Mouse (Mus musculus): ENCODE results near the gene Cacna1d. TPM values are rescaled to one million over a fixed set of nuclear protein-coding genes. Genes with fewer than 3 reads are reported as not detected.

Cacna1d gene
- polyA plus RNA-seq, 1 experiment from 2014 or later: 4.5 TPM

DNA sequence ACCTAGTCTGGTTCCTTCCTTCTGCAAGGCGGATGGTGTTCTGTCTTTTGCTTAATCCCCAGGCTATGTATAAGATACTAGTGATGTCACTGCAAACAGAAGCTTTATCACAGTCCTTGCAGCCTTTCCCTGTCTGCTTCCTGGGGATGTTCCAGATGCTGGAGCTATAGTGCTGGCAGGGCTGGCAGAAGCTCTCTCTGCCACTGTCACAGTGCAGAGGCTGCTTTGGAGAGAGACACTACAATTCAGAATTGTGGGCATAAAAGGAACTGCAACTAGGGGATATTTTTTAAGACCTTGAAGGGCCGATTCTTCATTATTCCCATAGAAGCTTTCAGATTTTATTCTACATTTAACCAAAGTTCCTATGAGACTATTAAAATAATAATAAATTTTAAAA is 274.1 kb downstream of the Cacna1d start:
- Histone ChIP-seq H3K36me3 (no peaks in the 10 kb centered on the region), H3K9me3 (replicated peaks) (no peaks in the 10 kb centered on the region), H3K4me2 (replicated peaks) (no peak overlapping the region), H3K9ac (no peak overlapping the region), H3K4me3 (no peak overlapping the region), H3K4me1 (no peaks in the 10 kb centered on the region), H3K27ac (no peak overlapping the region), H3K27me3 (no peaks in the 10 kb centered on the region)
- WGBS: 78% methylated on average over 2 of the region's 2 CpGs
- ATAC-seq (ENCODE audit: low FRiP score): no peak

DNA sequence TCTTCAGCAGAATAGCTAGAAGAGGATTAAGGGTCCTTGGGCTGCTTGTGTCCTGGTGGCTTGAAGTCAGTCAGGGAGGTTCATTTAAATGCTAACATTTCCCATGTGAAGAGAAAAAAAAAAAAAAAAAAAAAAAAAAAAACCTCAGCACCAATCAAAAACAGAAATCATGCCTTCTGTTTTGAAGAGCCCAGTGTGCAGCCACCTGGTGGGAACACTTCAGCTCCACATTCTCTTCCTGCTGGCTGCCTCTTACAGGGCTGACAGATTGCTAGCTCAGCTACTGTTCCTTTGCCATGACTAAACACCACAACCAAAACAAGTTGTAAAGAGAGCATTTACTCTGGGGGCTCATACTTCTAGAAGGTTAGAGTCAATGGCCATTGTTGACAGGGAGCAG is 283.1 kb downstream of the Cacna1d start:
- Histone ChIP-seq H3K9ac (no peak overlapping the region), H3K4me1 (no peaks in the 10 kb centered on the region)

DNA sequence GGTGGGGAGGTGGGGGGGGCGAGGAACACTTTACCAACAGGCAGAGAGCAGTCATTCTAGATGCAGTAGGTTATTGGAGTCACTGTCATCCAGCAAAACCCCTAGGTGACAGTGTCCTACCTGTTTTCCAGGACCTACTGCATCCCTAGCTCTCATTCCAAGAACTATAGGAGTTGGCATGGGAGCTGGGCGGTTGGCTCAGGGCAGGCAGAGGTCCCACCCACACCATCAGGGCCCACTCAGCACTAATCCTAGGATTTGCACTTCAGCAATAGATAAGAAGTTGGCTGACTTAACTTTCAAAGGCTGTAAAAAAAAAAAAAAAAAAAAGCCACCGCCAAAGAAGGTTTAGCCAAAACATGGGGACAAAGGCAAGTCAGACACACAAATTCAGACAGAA is 285.4 kb downstream of the Cacna1d start:
- WGBS: 63% methylated on average over 3 of the region's 3 CpGs
- Histone ChIP-seq H3K4me2 (replicated peaks) (no peak overlapping the region), H3K9ac (no peak overlapping the region), H3K27ac (no peak overlapping the region), H3K36me3 (no peaks in the 10 kb centered on the region), H3K4me1 (no peaks in the 10 kb centered on the region), H3K4me3 (no peak overlapping the region), H3K9me3 (replicated peaks) (no peaks in the 10 kb centered on the region), H3K27me3 (no peaks in the 10 kb centered on the region)
- no peak for ATAC-seq (ENCODE audit: low FRiP score)

More for the DNA sequence above, 283.1 kb downstream of the Cacna1d start:
- Histone ChIP-seq H3K27ac (no peak overlapping the region), H3K36me3 (no peaks in the 10 kb centered on the region), H3K9me3 (replicated peaks) (no peaks in the 10 kb centered on the region), H3K4me3 (no peak overlapping the region), H3K27me3 (no peaks in the 10 kb centered on the region), H3K4me2 (replicated peaks) (no peak overlapping the region)
- no peak for ATAC-seq (ENCODE audit: low FRiP score)

DNA sequence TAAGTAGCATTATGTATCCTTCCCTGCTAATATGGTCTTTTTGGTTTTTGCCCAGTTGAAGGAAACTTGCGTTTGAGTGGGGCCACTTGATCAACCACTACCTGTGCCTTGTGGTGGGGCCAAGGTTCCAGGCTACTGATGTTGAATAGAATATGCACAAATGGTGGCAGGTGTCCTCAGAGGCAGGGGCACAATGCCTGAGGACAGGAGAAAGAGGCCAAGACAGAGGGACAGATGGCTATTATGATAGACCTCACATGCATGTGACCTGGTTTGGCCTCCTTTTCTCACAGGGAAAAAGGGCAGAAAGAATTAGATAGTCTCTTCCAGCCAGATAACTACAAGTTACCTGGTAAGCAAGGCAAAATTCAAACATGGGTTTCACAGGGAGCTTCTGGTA is 286.7 kb downstream of the Cacna1d start:
- no peak overlapping the region for H3K4me2 ChIP-seq (replicated peaks)
- no peak overlapping the region for H3K9ac ChIP-seq
- H3K27ac ChIP-seq: no peak overlapping the region
- H3K36me3 ChIP-seq: no peaks in the 10 kb centered on the region
- no peaks in the 10 kb centered on the region for H3K4me1 ChIP-seq
- no peaks in the 10 kb centered on the region for H3K9me3 ChIP-seq (replicated peaks)
- H3K4me3 ChIP-seq: no peak overlapping the region
- H3K27me3 ChIP-seq: no peaks in the 10 kb centered on the region
- no peak for ATAC-seq (ENCODE audit: low FRiP score)
- WGBS: 98% methylated on average over 1 of the region's 1 CpGs

DNA sequence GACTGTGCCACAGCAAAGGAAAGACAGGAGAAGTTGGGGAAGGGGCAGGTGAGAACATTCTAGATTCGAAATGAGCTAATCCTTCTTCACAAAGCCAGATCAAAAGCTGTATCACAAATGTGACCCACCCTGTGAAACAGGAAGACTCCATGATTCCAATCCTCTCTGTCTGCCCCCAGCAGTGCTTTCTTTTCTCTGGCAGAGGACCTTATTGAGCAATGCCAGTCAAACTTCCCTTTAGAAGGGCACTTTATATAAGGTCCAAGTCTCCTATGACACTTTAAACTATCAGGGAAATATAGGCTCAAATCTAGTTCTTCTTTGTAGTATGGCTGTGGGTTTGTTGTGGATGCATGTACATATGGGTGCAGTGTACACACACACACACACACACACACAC is 290.9 kb downstream of the Cacna1d start:
- no peak overlapping the region for H3K4me3 ChIP-seq
- H3K4me1 ChIP-seq: no peaks in the 10 kb centered on the region
- no peaks in the 10 kb centered on the region for H3K36me3 ChIP-seq
- no peak overlapping the region for H3K27ac ChIP-seq
- 96% methylated on average over 1 of the region's 1 CpGs for WGBS
- H3K9ac ChIP-seq: no peak overlapping the region
- ATAC-seq (ENCODE audit: low FRiP score): no peak
- no peaks in the 10 kb centered on the region for H3K9me3 ChIP-seq (replicated peaks)
- no peaks in the 10 kb centered on the region for H3K27me3 ChIP-seq
- no peak overlapping the region for H3K4me2 ChIP-seq (replicated peaks)

DNA sequence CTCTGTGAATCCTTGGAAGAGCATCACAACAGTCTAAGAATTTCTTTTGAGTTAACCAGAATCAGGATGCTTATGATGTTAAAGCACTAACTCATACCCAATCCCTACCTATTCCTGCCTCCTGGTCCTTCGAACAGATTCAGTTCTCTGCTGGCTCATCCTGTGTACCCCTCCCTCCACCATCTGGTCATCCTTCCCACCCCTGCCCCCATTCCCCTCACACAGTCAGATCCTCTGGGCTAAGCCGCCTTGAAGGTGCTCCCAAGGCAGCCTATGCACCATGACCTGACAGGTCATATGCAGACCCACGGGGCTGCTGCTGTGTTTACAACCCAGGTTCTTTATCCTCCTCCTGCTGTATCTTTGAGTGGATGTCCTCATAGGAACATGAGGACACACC is 292.4 kb downstream of the Cacna1d start:
- H3K36me3 ChIP-seq: no peaks in the 10 kb centered on the region
- WGBS: 86% methylated on average over 3 of the region's 3 CpGs
- no peaks in the 10 kb centered on the region for H3K4me1 ChIP-seq
- H3K9me3 ChIP-seq (replicated peaks): no peaks in the 10 kb centered on the region
- H3K27me3 ChIP-seq: no peaks in the 10 kb centered on the region
- no peak overlapping the region for H3K4me3 ChIP-seq
- H3K27ac ChIP-seq: no peak overlapping the region
- no peak overlapping the region for H3K9ac ChIP-seq
- no peak overlapping the region for H3K4me2 ChIP-seq (replicated peaks)
- no peak for ATAC-seq (ENCODE audit: low FRiP score)

DNA sequence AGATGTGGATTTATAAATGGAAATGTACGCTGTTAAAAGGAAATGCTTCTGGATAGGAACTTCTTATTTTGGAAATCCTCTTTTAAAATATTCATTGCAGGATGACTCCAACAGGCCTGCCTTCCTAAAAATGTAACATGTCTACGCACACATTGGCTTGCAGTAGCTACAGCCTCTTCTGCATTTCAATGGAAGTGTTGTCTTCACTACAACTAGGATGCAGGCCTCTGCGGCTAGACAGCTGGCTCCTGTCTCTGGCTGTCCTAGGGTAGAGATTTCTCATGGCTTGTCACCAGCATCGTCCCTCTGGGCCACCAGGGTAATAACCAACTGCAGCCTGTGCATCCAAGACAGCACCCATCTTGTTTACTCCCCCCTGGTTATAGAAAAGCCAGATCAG is 293.1 kb downstream of the Cacna1d start:
- no peaks in the 10 kb centered on the region for H3K36me3 ChIP-seq

DNA sequence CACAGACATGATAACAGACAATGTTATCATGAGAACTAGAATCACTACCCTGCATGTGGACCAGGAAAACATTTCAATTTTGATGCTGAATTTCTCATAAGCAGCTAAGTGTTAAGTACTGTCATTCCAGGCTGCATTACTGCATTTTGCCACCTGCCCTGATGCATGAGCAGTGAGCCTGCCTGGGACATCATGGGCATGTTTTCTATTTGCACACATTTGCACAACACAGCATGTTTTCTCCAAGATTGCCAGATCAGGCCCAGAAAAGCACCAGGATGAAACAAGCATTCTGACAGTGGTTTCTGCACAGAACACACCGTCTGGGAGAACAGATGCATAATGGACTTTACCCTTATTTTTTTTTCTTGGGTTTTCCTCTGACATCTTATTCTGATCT is 294.3 kb downstream of the Cacna1d start:
- H3K4me3 ChIP-seq: no peak overlapping the region
- no peak for ATAC-seq (ENCODE audit: low FRiP score)
- H3K9me3 ChIP-seq (replicated peaks): no peaks in the 10 kb centered on the region
- H3K36me3 ChIP-seq: no peaks in the 10 kb centered on the region
- no peaks in the 10 kb centered on the region for H3K27me3 ChIP-seq
- WGBS: 89% methylated on average over 1 of the region's 1 CpGs
- H3K4me2 ChIP-seq (replicated peaks): no peak overlapping the region
- H3K4me1 ChIP-seq: no peaks in the 10 kb centered on the region
- no peak overlapping the region for H3K9ac ChIP-seq
- no peak overlapping the region for H3K27ac ChIP-seq

More for the DNA sequence above, 293.1 kb downstream of the Cacna1d start:
- Histone ChIP-seq H3K9ac (no peak overlapping the region), H3K4me1 (no peaks in the 10 kb centered on the region), H3K4me3 (no peak overlapping the region), H3K27me3 (no peaks in the 10 kb centered on the region), H3K4me2 (replicated peaks) (no peak overlapping the region), H3K9me3 (replicated peaks) (no peaks in the 10 kb centered on the region), H3K27ac (no peak overlapping the region)
- 88% methylated on average over 4 of the region's 4 CpGs for WGBS
- ATAC-seq (ENCODE audit: low FRiP score): no peak

DNA sequence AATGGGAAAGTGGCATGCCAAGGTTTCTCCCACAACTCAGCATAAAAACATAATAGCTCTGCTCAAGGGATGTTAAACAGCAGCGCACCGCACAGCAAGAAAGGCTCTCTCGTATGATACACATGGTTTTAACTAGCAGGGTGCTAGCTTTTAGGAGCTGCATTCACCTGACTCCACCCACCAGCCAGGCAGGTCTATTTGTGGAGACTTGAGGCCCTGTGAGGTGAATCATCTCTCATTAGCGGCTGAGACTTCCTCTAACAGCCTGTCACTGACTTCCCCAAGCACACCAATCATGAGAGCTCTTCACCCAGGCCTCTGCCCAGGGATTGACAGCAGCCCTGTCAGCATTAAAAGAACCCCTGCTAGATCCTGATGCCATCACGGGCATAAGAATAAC is 295.0 kb downstream of the Cacna1d start:
- H3K27me3 ChIP-seq: no peaks in the 10 kb centered on the region
- no peak overlapping the region for H3K4me3 ChIP-seq
- no peaks in the 10 kb centered on the region for H3K4me1 ChIP-seq
- ATAC-seq (ENCODE audit: low FRiP score): no peak
- no peak overlapping the region for H3K27ac ChIP-seq
- no peak overlapping the region for H3K4me2 ChIP-seq (replicated peaks)
- 58% methylated on average over 5 of the region's 5 CpGs for WGBS
- no peaks in the 10 kb centered on the region for H3K36me3 ChIP-seq
- H3K9me3 ChIP-seq (replicated peaks): no peaks in the 10 kb centered on the region
- H3K9ac ChIP-seq: no peak overlapping the region

DNA sequence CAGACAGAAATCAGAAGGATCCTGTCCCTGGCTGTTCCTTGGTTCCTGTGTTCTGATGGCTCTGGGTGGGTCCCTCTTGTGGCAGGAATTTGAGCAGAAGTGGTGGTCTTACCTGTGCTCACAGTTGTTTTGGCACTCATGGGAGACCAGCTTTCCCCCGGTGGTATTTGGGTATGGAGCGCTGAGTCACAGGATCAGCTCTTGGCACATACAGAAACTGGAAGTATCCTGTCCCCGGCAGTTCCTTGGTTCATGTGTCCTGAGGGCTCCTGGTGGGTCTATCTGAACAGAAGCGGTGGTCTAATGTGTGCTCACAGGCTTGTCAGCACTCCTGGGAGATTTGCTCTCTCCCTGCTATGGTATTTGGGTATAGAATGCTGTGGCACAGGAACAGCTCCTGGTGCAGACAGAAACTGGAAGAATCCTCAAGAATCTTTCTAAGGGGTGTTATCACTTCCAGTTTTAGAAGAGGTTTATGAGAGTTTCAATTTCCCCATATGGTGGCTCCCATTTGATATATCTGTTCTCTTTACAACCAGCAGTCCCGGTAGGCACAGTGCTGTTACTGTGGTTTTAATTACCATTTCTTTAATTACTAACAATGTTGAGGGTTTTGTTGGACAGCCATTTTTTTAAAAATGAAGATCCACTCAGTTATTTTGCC is 300.8 kb downstream of the Cacna1d start:
- no peak for ATAC-seq (ENCODE audit: low FRiP score)
- no peak overlapping the region for H3K4me3 ChIP-seq
- H3K9ac ChIP-seq: no peak overlapping the region
- no peaks in the 10 kb centered on the region for H3K36me3 ChIP-seq
- H3K9me3 ChIP-seq (replicated peaks): no peaks in the 10 kb centered on the region
- H3K4me1 ChIP-seq: no peaks in the 10 kb centered on the region
- WGBS: 90% methylated on average over 5 of the region's 5 CpGs
- H3K27me3 ChIP-seq: no peaks in the 10 kb centered on the region
- H3K27ac ChIP-seq: no peak overlapping the region
- no peak overlapping the region for H3K4me2 ChIP-seq (replicated peaks)

DNA sequence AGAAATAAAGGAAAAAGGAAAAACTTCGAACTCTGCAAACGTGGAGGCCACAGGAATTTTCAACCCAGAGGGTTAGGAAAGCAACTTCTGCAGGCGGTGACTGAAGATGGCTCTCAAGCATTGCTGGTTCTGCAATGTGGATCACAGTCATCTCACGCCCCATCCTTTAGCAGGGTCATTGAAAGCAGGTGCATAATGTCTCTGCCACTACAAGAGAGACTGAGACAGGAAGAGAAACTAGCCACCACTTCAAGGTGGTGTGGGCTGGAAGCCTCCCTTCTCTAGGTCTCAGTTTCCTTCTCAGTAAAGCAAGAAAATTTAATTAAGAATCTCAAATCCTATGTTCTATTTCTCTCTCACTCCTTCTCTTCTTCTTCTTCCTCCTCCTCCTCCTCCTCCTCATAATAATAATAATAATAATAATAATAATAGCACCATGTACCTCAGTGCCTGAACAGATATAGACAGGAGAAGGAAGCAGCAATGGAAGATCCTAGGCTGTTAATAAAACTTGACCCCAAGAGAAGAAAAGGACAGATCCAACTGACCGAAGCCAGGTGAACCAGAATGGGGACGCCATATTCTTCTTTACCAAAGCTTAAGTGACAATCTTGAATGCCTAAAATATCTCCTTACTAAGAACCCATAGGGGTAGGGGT is 305.5 kb downstream of the Cacna1d start:
- Histone ChIP-seq H3K9me3 (replicated peaks) (no peaks in the 10 kb centered on the region), H3K4me1 (no peaks in the 10 kb centered on the region), H3K4me2 (replicated peaks) (no peak overlapping the region), H3K27ac (no peak overlapping the region), H3K9ac (no peak overlapping the region), H3K36me3 (no peaks in the 10 kb centered on the region), H3K4me3 (no peak overlapping the region), H3K27me3 (no peaks in the 10 kb centered on the region)
- no peak for ATAC-seq (ENCODE audit: low FRiP score)
- WGBS: 92% methylated on average over 6 of the region's 6 CpGs

DNA sequence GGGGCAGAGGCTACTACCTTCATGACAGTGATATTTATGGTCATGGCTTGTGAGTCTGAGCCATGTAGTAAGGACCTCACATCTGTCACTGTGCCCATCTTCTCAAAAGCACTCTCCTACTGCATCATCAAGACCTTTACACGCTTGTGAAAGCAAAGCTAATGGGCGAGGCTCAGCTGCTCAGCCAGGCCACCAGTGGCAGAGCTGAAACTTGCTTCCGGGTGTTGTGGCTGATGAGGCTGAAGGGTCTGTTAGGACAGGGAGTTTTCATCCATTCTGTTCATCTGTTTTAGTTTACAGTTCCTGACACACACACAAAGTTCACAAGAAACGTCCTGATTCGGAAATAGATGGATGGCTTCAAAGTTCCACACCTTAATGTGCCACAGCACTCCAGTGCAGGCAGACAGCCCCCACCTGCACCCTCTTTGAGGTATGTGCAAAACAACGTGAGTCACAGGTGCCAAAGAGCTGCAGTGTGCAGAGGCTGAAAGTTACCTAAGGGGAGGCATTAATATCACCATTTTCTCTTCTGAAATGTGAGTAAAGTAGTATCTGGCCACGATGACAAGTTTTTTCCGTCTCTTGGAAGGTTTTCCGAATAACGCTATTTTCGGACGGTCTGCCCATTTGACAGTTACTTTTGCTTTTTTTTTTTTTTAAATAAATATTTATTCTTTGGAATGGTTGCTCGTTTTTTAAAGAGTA is 306.7 kb downstream of the Cacna1d start:
- H3K27me3 ChIP-seq: no peaks in the 10 kb centered on the region
- no peaks in the 10 kb centered on the region for H3K36me3 ChIP-seq
- H3K9me3 ChIP-seq (replicated peaks): no peaks in the 10 kb centered on the region
- H3K4me3 ChIP-seq: no peak overlapping the region
- H3K27ac ChIP-seq: no peak overlapping the region
- 90% methylated on average over 13 of the region's 13 CpGs for WGBS
- no peak overlapping the region for H3K4me2 ChIP-seq (replicated peaks)
- H3K4me1 ChIP-seq: no peaks in the 10 kb centered on the region
- no peak overlapping the region for H3K9ac ChIP-seq
- no peak for ATAC-seq (ENCODE audit: low FRiP score)

DNA sequence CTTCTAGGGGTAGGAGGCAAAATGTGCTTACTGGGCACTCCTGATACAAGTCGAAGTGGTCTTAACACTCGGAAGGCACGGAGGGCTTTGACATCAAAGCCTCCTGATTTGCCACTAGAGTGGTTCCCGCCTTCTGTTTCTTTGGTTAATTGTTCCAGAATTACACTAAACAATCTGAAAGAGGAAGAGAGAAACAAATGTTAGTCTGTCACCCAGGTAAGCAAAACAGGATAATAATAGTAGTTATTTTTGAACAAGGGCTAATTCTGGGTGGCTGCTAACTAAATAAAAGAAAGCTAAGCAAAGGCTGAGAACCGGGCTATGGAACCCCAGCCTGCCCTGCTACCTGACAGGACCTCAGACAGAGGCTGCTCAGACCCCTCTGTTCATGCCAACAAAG is 307.2 kb downstream of the Cacna1d start:
- no peaks in the 10 kb centered on the region for H3K27me3 ChIP-seq
- no peak overlapping the region for H3K9ac ChIP-seq
- ATAC-seq (ENCODE audit: low FRiP score): no peak
- no peaks in the 10 kb centered on the region for H3K4me1 ChIP-seq
- H3K9me3 ChIP-seq (replicated peaks): no peaks in the 10 kb centered on the region
- H3K4me3 ChIP-seq: no peak overlapping the region
- WGBS: 80% methylated on average over 5 of the region's 5 CpGs
- H3K4me2 ChIP-seq (replicated peaks): no peak overlapping the region
- H3K27ac ChIP-seq: no peak overlapping the region
- H3K36me3 ChIP-seq: no peaks in the 10 kb centered on the region

All from hindbrain, embryonic 12.5 days (tissue).